Mouse (Mus musculus) midbrain, embryonic 12.5 days (tissue): ENCODE results near the gene Scgb1b15. TPM values are rescaled to one million over a fixed set of nuclear protein-coding genes. Genes with fewer than 3 reads are reported as not detected.
"Not testable (repeated sequence)": the region's sequence is repeated elsewhere in the genome, so short reads cannot be mapped to it uniquely, and the experiment has no call there.

Source experiments
- ATAC-seq: fragments of 200-750 bp; cut with Nextera tagmentation; 2 replicates; pipeline ENCODE4 v1.8.0; 2017; ENCODE audit warnings: low read depth, moderate TSS enrichment, moderate library complexity; ENCODE audit not compliant: low FRiP score
- H3K27ac ChIP-seq: fragments of 300-500 bp; sonication (generic); replicated peaks from 2 replicates; pipeline ENCODE4 v1.5.1; 2016; ENCODE audit warnings: mild to moderate bottlenecking
- H3K27me3 ChIP-seq: fragments of 300-500 bp; sonication (generic); 2 replicates; pipeline ENCODE4 v1.6.1; 2016; ENCODE audit warnings: mild to moderate bottlenecking
- H3K36me3 ChIP-seq: fragments of 300-500 bp; sonication (generic); 2 replicates; pipeline ENCODE4 v1.6.1; 2016
- H3K4me1 ChIP-seq: fragments of 300-500 bp; sonication (generic); 2 replicates; pipeline ENCODE4 v1.6.1; 2016
- H3K4me2 ChIP-seq: fragments of 300-500 bp; sonication (generic); replicated peaks from 2 replicates; pipeline ENCODE4 v1.6.1; 2016; ENCODE audit warnings: mild to moderate bottlenecking, moderate library complexity
- H3K4me3 ChIP-seq: fragments of 300-500 bp; sonication (generic); 2 replicates; pipeline ENCODE4 v1.5.1; 2016; ENCODE audit warnings: mild to moderate bottlenecking
- H3K9ac ChIP-seq: fragments of 300-500 bp; sonication (generic); replicated peaks from 2 replicates; pipeline ENCODE4 v1.6.1; 2016; ENCODE audit warnings: mild to moderate bottlenecking, moderate library complexity
- H3K9me3 ChIP-seq: fragments of 300-500 bp; sonication (generic); 2 replicates; pipeline ENCODE4 v1.6.1; 2016; ENCODE audit warnings: mild to moderate bottlenecking
- polyA plus RNA-seq: library from polyadenylated mRNA; unstranded; fragments of >200 nt; fragmentation: Nextera tagmentation; extraction: Ambion mirVana; gene quantifications from 2 replicates; pipeline ENCODE4 v1.2.1, GENCODE M21; 2016

The Scgb1b15 gene
- polyA plus RNA-seq: not detected in 2 replicates

GRCm38 (mm10) chr7:32836254-32836653 lies at the start of gene Scgb1b15:
Gene Scgb1b15 (plus strand): TSS chr7:32836554.
- not testable (repeated sequence) for ATAC-seq, H3K4me2 ChIP-seq

GRCm38 (mm10) chr7:32829562-32829961 lies 6.8 kb upstream of the Scgb1b15 start, which contains the start of gene Scgb2b15:
Gene Scgb2b15 (minus strand): TSS chr7:32829662.
- not testable (repeated sequence) for H3K9me3 ChIP-seq, H3K4me3 ChIP-seq, H3K9ac ChIP-seq, H3K4me1 ChIP-seq, H3K4me2 ChIP-seq, H3K36me3 ChIP-seq, H3K27me3 ChIP-seq, ATAC-seq, H3K27ac ChIP-seq

More at GRCm38 (mm10) chr7:32836254-32836653, at the start of gene Scgb1b15:
- H3K36me3 ChIP-seq, H3K4me1 ChIP-seq, H3K27me3 ChIP-seq, H3K4me3 ChIP-seq, H3K27ac ChIP-seq, H3K9me3 ChIP-seq, H3K9ac ChIP-seq: not testable (repeated sequence)

Other genes with a start within 250 kb of the Scgb1b15 start
- not detected in 2 replicates for gene Scgb2b15, start 6.9 kb upstream of the Scgb1b15 start, polyA plus RNA-seq
- gene Scgb2b17, start 220.0 kb downstream of the Scgb1b15 start, polyA plus RNA-seq: not detected in 2 replicates
- not detected in 2 replicates for gene Scgb1b17, start 226.9 kb downstream of the Scgb1b15 start, polyA plus RNA-seq